Mouse (Mus musculus): ENCODE measurements around the gene Syde1. TPM values are rescaled to one million over a fixed set of nuclear protein-coding genes. Genes with fewer than 3 reads are reported as not detected.
"Not testable (repeated sequence)": the region's sequence is repeated elsewhere in the genome, so short reads cannot be mapped to it uniquely, and the experiment has no call there.

Gene Syde1
- total RNA-seq (2021), result 1 to 10 TPM; 6.3 TPM
- long read RNA-seq, experiment 1, transcript Syde1-201 (8 exons, 3,288 nt), result major isoform, 6 of 11 reads
- long read RNA-seq, experiment 1, partial matches to known transcripts, result 1 of 11 reads
- long read RNA-seq, experiment 1, other reads (novel, unspliced or antisense), result 4 of 11 reads
- long read RNA-seq, experiment 2, transcript Syde1-201 (8 exons, 3,288 nt), result major isoform, 9 of 13 reads
- long read RNA-seq, experiment 2, partial matches to known transcripts, result 2 of 13 reads
- long read RNA-seq, experiment 2, other reads (novel, unspliced or antisense), result 2 of 13 reads

DNA sequence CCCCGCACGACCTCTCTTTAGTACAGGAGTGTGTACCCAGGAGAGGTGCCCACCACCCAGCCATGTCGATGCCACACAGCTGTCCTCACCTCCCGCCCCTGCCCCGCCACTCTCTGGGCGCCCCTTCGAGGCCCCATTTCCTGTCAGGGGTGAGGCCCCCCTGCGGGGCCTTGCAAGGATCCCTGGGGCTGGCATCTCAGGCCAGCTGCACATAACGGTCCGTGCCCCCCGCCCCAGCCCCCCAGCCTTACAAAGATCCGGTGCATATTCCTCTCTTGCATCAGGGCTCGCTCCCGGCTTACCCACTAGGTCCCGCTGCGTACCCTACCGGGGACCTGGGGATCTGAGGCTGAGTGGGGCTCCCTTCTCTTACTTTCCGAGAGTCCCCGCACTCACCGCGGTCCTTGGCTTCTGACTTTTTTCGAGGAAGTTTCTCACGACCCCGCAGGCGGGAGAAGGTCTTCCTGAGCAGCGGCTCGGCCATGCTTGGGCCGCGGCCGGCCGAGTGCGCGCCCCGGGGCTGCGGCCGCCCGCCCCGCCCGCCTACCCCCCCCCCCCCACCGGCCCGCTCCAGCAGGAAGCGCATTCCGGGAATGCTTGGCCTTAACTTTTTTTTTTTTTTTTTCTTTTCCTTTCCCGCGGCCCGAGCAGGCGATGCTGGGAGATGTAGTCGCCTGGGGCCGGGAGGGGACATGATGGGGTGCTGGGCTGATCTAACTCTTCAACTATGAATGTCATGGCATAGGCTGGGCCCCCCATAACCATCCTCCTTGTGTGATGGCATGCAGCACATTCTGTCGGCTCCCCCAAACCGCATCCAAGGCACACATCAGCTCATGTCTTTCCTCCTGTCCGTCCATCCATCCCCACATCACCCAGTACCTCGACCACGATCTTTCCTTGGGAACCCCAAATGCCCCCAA lies at the start of gene Syde1:
Gene Syde1, minus strand, starts transcription at position 559 of the 923 bp plus-strand sequence.
- H3K27ac ChIP-seq, result peak within 1 kb of the TSS; percentile 73; the same call in 1 of the 2 replicates
- peak; percentile 24; the same call in 1 of the 2 replicates for TF ChIP-seq CTCF (conservative IDR thresholded peaks at IDR 0.05)
- DNase-seq (ENCODE audit: low spot score in 2 of 2), result no peak
- peak within 1 kb of the TSS; percentile 52 for H3K4me3 ChIP-seq

DNA sequence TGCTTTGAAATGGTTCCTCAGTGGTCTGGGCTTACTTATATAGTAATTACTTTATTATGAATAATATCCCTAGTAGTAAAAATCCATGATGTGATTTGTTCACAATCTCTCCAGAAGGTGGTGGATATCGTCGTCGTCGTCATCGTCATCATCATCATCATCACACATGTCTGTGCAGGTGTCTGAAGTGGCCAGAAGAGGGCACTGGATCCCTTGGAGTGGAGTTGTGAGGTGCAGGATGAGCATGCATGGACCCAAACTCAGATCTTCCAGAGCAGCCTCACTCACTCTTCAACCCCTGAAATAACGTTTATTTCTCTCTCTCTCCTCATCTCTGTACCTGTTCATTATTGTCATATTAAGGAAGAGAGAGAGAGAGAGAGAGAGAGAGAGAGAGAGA lies 40.5 kb upstream of the Syde1 start:
- no peak overlapping the region for H3K27ac ChIP-seq
- DNase-seq (ENCODE audit: low spot score in 2 of 2), result peak; percentile 43 to 45
- peak; percentile 77 for TF ChIP-seq CTCF (conservative IDR thresholded peaks at IDR 0.05)
- H3K4me3 ChIP-seq, result no peak overlapping the region

DNA sequence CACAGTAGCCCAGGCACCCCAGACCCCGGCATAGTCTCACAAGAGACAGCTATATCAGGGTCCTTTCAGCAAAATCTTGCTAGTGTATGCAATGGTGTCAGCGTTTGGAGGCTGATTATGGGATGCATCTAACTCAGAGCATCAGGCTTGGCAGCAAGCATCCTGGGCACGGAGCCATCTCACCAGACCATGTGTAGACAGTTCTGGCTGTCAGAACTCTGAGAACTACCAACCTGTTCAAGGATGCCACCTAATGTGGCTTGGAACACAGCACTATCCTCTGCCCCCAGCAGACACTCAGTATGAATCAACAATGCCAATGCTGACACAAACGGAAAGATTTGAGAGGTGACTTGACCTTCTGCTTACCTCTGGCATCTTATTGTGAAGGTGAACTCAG lies 38.4 kb upstream of the Syde1 start:
- no peak for TF ChIP-seq CTCF (conservative IDR thresholded peaks at IDR 0.05)
- Histone ChIP-seq H3K27ac (no peak overlapping the region), H3K4me3 (no peak overlapping the region)
- DNase-seq (ENCODE audit: low spot score in 2 of 2), result peak; percentile 28 to 51

DNA sequence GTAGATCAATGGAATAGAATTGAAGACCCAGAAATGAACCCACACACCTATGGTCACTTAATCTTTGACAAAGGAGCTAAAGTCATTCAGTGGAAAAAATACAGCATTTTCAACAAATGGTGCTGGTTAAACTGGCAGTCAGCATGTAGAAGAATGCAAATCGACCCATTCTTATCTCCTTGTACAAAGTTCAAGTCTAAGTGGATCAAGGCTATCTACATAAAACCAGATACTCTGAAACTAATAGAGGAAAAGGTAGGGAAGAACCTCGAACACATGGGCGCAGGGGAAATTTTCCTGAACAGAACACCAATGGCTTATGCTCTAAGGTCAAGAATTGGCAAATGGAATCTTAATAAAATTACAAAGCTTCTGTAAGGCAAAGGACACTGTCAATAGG lies 31.4 kb upstream of the Syde1 start:
- not testable (repeated sequence) for H3K4me3 ChIP-seq; DNase-seq (ENCODE audit: low spot score in 2 of 2); H3K27ac ChIP-seq

DNA sequence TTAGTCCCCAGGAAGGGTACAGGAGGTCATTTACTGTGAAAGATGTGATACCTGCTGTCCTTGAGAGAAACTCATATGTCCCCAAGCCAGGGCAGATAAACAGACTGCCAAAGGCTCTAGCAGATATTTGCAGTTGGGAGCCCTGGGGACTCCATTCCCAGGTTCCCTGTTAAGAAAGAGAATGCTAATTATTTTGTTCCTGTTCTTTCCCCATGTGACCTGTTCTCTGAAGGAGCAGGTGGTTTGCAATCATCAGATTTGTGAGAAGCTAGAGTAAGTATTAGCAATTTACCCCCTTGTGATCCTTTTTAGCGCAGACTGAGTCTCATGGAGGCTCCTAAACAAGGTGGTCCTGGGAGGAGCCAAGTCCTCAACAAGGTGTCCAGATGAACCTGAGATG lies 26.2 kb upstream of the Syde1 start, which contains the start of gene Olfr1357:
Gene Olfr1357, minus strand, starts transcription at position 101 of the 400 bp plus-strand sequence.
- no peak for DNase-seq (ENCODE audit: low spot score in 2 of 2)
- H3K4me3 ChIP-seq, result no peak within 1 kb of the TSS
- no peak for TF ChIP-seq CTCF (conservative IDR thresholded peaks at IDR 0.05)
- no peak within 1 kb of the TSS for H3K27ac ChIP-seq

DNA sequence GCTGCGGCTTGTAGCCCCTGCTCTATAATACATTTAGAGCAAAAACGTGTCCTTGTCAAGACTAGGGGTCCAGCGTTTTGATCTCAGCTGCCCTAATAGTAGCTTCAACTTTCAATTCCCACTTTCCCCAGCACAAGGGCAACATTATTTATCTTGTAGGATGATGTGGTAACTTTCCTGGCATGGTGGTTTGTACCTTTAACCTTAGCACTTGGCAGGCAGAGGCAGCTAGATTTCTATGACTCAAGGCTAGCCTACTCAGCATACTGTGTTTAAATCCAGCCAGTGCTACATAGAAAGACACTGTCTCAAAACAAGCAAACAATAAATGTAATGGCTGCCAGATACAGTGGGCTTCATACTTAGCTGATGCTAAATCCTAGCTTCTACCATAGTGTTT lies 15.8 kb upstream of the Syde1 start:
- DNase-seq (ENCODE audit: low spot score in 2 of 2), result no peak
- H3K4me3 ChIP-seq, result no peak overlapping the region

DNA sequence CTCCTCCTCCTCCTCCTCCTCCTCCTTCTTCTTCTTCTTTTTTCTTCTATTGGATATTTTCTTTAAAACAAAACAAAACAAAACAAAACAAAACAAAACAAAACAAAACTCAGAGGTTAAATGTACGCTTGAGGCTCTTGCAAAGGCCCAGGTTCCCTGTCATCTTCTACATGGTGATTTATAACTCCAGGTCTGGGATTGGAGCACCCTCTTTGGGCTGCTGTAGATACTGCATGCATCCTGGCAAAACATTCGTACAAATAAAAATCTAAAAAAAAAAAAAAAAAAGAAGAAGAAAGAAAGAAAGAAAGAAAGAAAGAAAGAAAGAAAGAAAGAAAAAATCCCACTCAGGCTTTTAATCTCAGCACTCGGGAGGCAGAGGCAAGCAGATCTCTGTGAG lies 13.3 kb upstream of the Syde1 start:
- peak; percentile 80 for TF ChIP-seq CTCF (conservative IDR thresholded peaks at IDR 0.05)
- H3K4me3 ChIP-seq, result no peak overlapping the region
- H3K27ac ChIP-seq, result no peak overlapping the region
- DNase-seq (ENCODE audit: low spot score in 2 of 2), result peak; percentile 27 to 42

More for the DNA sequence above, 15.8 kb upstream of the Syde1 start:
- no peak overlapping the region for H3K27ac ChIP-seq
- no peak for TF ChIP-seq CTCF (conservative IDR thresholded peaks at IDR 0.05)

DNA sequence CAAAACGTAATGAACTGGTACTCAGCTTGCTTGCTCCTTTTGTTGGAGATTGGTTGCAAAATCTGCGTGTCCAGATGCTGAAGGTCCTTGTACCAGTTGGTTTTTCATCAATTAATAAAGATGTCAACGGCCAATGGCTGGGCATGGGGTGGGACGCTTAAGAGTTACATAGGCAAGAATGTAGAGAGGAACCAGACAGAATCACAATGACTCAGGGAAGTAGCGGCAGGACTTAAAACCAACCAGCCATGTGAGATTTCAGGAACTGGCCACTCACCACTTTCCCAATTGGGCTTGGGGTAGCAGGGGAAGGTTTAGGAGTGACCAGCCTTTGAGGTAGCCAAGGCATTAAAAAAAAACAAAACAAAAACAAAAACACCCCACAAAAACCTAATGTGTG lies 8.1 kb upstream of the Syde1 start:
- TF ChIP-seq CTCF (conservative IDR thresholded peaks at IDR 0.05), result no peak
- DNase-seq (ENCODE audit: low spot score in 2 of 2), result no peak
- no peak overlapping the region for H3K27ac ChIP-seq
- no peak overlapping the region for H3K4me3 ChIP-seq

DNA sequence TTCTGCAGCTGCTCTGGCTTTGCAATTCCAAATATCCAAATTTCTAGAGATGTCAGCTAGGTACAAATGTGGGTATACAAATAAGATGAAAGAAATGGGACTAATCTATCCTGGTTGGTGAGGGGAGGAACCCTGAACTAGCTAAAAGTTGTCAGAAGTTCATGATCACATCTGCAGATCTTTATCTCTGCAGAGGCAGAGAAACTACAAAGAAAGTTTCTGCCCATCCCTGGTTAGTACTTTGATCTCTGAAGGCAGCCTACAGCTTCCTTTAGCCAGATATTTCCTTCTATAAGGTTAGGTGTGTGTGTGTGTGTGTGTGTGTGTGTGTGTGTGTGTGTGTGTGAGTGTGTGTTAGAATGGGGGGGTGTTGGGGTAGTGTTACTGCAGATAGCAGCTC lies 2.8 kb upstream of the Syde1 start:
- Histone ChIP-seq H3K4me3 (no peak overlapping the region), H3K27ac (no peak overlapping the region)
- TF ChIP-seq CTCF (conservative IDR thresholded peaks at IDR 0.05), result no peak
- DNase-seq (ENCODE audit: low spot score in 2 of 2), result no peak

DNA sequence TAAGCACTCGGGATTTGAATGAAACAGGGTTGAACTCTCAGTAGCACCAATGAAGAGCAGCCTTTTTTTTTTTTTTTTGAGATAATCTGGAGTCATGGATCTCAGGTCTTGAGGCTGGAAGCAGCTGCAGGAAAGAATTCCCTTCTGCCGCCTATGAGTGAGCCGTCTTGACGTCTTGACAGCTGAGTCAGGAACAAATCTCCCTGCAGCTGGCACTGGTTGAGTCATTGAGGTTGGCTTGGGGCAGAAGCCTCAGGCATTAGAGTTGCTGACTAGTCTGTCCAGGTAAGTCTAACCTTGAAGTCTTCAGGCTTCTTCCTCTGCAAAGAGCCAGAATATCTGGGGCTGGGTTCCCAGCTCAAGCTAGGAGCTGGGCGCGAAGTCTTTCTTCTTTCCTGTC lies 2.4 kb upstream of the Syde1 start:
- no peak overlapping the region for H3K4me3 ChIP-seq
- TF ChIP-seq CTCF (conservative IDR thresholded peaks at IDR 0.05), result no peak
- no peak overlapping the region for H3K27ac ChIP-seq
- DNase-seq (ENCODE audit: low spot score in 2 of 2), result no peak

DNA sequence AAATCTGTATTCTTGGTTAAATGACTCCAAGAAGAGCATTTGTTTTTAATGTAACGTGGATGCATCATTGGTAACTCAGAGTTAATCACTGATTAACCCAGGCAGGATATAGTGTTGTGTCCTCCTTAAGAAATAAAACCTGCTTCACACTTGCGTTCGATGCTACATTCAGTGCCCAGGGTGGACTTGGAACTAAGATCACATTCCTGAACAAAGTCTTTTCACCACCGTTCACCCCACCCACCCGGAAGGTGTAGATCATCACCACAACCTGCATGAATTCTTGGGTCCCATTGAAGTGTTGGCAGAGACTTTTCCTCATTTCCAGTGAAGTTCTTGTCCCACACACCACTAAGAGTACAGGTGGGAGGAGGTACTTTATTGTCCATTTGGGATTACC lies 2.0 kb upstream of the Syde1 start:
- Histone ChIP-seq H3K27ac (no peak overlapping the region), H3K4me3 (no peak overlapping the region)
- no peak for DNase-seq (ENCODE audit: low spot score in 2 of 2)
- no peak for TF ChIP-seq CTCF (conservative IDR thresholded peaks at IDR 0.05)

DNA sequence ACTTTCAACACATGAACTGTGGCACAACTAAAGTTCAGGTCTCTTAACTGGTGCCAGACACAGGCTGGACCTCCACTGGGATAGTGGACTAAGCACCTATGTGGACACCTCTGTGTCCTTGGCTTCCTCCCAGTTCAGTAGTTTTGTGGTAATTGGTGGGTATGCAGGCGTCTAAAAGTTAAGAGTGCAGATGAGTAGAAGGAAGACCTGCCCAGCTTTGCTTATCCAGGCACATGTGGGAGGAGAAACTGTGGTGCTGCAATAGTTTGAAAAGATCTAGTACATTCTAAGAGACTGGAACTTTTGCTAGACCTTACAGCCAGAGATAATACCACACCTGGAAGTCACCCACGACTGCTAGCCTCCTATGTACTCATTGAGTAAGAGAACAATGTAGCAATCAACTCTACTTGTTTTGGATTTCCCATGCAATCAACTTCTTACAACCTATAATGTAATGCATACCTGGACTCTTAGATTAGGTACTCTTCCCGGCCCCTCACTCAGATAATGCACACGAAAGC lies 1.2 kb upstream of the Syde1 start:
- no peak overlapping the region for H3K4me3 ChIP-seq
- no peak for DNase-seq (ENCODE audit: low spot score in 2 of 2)
- H3K27ac ChIP-seq, result no peak overlapping the region
- TF ChIP-seq CTCF (conservative IDR thresholded peaks at IDR 0.05), result no peak

DNA sequence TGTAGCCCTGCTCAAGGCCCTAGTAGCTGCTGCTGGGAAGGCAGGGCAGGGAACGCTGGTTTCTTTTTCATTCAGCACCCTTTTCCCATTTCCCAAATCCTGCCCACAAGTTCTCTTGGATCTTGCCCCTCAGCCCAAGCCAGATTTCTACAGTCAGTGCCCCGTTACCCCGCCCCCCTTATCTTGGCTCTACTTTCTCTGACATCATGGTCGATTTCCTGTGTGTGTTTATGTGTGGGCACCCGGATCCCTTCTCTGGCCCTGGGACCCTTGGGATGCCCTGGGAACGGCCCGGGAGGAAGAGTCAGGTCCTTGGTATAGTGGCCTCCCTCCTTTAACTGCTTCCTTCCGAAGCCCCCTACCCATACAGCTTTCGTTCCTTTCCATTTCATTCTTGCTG lies 1.0 kb downstream of the Syde1 start:
- H3K27ac ChIP-seq, result peak overlapping the region; percentile 73; the same call in 1 of the 2 replicates

More for the DNA sequence above, 1.0 kb downstream of the Syde1 start:
- no peak for TF ChIP-seq CTCF (conservative IDR thresholded peaks at IDR 0.05)
- no peak for DNase-seq (ENCODE audit: low spot score in 2 of 2)
- peak overlapping the region; percentile 52 for H3K4me3 ChIP-seq
